Comparison of ENCODE assay signal across 20 mouse cellular contexts in genomic region chr7:144102222-144102980, GRCm38 (mm10).
DNase-seq lines count a peak whose midpoint lies in the region; ATAC-seq lines count a peak whose summit lies in the region.
"Had no signal": no experiment of that assay in that cellular context is flagged by ENCODE, and none has a peak within 500 bp of the region (broad histone marks: within the 10 kb centered on the region; RNA-seq: fewer than 3 reads in every experiment).

No protein-coding gene starts in this region.

- H3K4me3 ChIP-seq in kidney, embryonic 15.5 days (replicated peaks), result no peak overlapping the region
- H3K4me3 ChIP-seq: hindbrain, embryonic 12.5 days; limb, embryonic 10.5 days; liver, embryonic 13.5 days; lung, embryonic 15.5 days; stomach, embryonic 15.5 days had no signal

- peak; percentile 80 for ATAC-seq in kidney, embryonic 15.5 days (replicated peaks; ENCODE audit: low FRiP score)
- no peak for ATAC-seq in inflammation-experienced regulatory T-cells, adult 6 months
- ATAC-seq: forebrain, postnatal 0 days had no signal

- H3K4me2 ChIP-seq in kidney, embryonic 15.5 days, result no peak overlapping the region
- H3K4me2 ChIP-seq: hindbrain, embryonic 12.5 days; liver, embryonic 13.5 days; lung, embryonic 15.5 days; stomach, embryonic 15.5 days had no signal

- no peak for DNase-seq in kidney, adult 8-10 months
- peak; percentile 42 for DNase-seq in right cerebral cortex, adult 18-20 months
- DNase-seq in right cerebral cortex, postnatal 14 days, result no peak
- DNase-seq in embryo, embryonic 11 days, result peak; percentile 25
- peak; percentile 26 for DNase-seq in yolk sac, embryonic 10.5 days (ENCODE audit: low spot score)
- no peak for DNase-seq in heart, postnatal 4 days
- DNase-seq: cerebellum, postnatal 25 days; forebrain, postnatal 0 days; gastrocnemius, postnatal 25 days; kidney, adult 9 months; liver, embryonic 13.5 days; midbrain, embryonic 14.5 days; retina, postnatal 1 day; spleen, adult 18-20 months had no signal

- H3K27me3 ChIP-seq in kidney, embryonic 15.5 days, result no peaks in the 10 kb centered on the region
- H3K27me3 ChIP-seq: hindbrain, embryonic 12.5 days; liver, embryonic 13.5 days; lung, embryonic 15.5 days; stomach, embryonic 15.5 days had no signal

- H3K36me3 ChIP-seq in kidney, embryonic 15.5 days, result 0 out of 2 replicates have a peak, but pooled peaks cover 3% of the 10 kb centered on the region
- H3K36me3 ChIP-seq: hindbrain, embryonic 12.5 days; limb, embryonic 10.5 days; lung, embryonic 15.5 days; stomach, embryonic 15.5 days had no signal

- peaks cover 13% of the 10 kb centered on the region for H3K4me1 ChIP-seq in kidney, embryonic 15.5 days
- H3K4me1 ChIP-seq: liver, embryonic 13.5 days; lung, embryonic 15.5 days; stomach, embryonic 15.5 days had no signal

- H3K9me3 ChIP-seq in kidney, embryonic 15.5 days (replicated peaks), result no peaks in the 10 kb centered on the region
- H3K9me3 ChIP-seq: hindbrain, embryonic 12.5 days; limb, embryonic 10.5 days; liver, embryonic 13.5 days; lung, embryonic 15.5 days; stomach, embryonic 15.5 days had no signal

- WGBS in kidney, embryonic 15.5 days, result 39% methylated on average over 4 of the region's 4 CpGs

- peak overlapping the region; percentile 41 for H3K27ac ChIP-seq in kidney, embryonic 15.5 days
- H3K27ac ChIP-seq: hindbrain, embryonic 12.5 days; limb, embryonic 10.5 days; liver, embryonic 13.5 days; lung, embryonic 15.5 days; stomach, embryonic 15.5 days had no signal

- H3K9ac ChIP-seq in kidney, embryonic 15.5 days, result no peak overlapping the region
- H3K9ac ChIP-seq: forebrain, postnatal 0 days; hindbrain, embryonic 12.5 days; liver, embryonic 13.5 days; lung, embryonic 15.5 days; stomach, embryonic 15.5 days had no signal

Comparison
In these comparisons a context has a peak if more than half of its experiments do, and no peak if none do; other contexts are left out.
1. DNase-seq: peak in right cerebral cortex, adult 18-20 months (single experiment), embryo, embryonic 11 days (single experiment) and yolk sac, embryonic 10.5 days (single experiment); none in kidney, adult 8-10 months (0 of 2), right cerebral cortex, postnatal 14 days (single experiment) and heart, postnatal 4 days (single experiment).